Mouse (Mus musculus): ENCODE measurements around the gene Tmco1.

DNA sequence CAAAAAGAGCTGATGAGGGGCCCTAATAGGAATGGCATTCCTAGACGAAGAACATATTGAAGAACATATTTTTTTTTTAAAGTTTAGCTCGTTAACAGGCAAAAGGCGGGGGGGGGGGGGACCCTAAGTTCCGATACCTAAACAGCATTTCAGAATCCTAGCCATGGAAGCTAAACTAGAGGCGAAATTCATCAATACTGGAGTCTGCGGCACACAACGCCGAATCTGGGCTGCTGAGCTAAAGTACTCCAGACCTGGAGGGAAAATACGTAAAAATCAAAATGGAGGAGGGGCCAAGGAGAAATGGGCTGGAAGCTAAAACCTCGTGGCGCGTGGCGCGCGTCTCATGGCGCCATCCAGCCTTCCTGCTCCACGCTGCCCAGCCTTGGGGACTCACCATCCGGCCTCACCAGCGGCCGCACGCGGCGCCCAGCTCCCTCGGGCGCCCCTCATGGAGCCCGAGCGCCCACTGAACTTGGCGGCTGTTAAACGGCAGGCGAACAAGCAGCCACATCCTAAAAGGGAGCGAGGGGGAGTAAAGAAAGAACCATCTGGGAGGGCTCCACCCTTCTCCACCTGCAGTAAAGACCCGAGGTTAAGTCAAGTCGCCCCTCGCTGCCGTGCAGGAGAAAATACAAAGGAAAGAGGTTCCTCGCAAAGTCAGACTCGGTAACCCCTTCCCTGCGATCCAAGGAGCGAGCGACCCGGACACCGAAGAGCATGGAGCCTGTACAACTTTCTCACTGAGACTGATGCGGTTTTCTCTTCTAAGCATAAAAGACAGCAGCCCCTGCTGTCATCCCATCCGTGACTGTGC, 24.5 kb upstream of the Tmco1 start:
- TF ChIP-seq POLR2A (IDR thresholded peaks at IDR 0.05; ENCODE audit: insufficient read depth, low read depth, low read length) (no peak), CTCF (IDR thresholded peaks at IDR 0.05) (no peak), EP300 (IDR thresholded peaks at IDR 0.05; ENCODE audit: insufficient read depth, low read depth, low read length) (no peak)
